Mouse (Mus musculus): Measurements from ENCODE around the gene Grrp1. TPM values are rescaled to one million over a fixed set of nuclear protein-coding genes. Genes with fewer than 3 reads are reported as not detected.

The Grrp1 gene
- polyA plus RNA-seq, 1 experiment from 2014 or later: 9.2 TPM

- Histone ChIP-seq H3K36me3 (no peaks in the 10 kb centered on the region), H3K4me1 (peaks cover 48% of the 10 kb centered on the region), H3K9me3 (replicated peaks) (no peaks in the 10 kb centered on the region), H3K27me3 (ENCODE audit: low read depth, poor library complexity, severe bottlenecking) (peaks cover 29% of the 10 kb centered on the region), H3K4me3 (no peak overlapping the region), H3K27ac (no peak overlapping the region)
- DNase-seq (ENCODE audit: low spot score): no peak
- WGBS: 75% methylated on average over 11 of the region's 11 CpGs
Measured at GRCm38 (mm10) chr4:134258354-134258753, 4.4 kb upstream of the Grrp1 start.

GRCm38 (mm10) chr4:134257198-134258009 lies 3.5 kb upstream of the Grrp1 start:
- WGBS: 8% methylated on average over 11 of the region's 11 CpGs
- peaks cover 39% of the 10 kb centered on the region for H3K27me3 ChIP-seq (ENCODE audit: low read depth, poor library complexity, severe bottlenecking)
- H3K36me3 ChIP-seq: no peaks in the 10 kb centered on the region
- H3K4me3 ChIP-seq: no peak overlapping the region
- H3K27ac ChIP-seq: peak overlapping the region; percentile 82
- no peaks in the 10 kb centered on the region for H3K9me3 ChIP-seq (replicated peaks)
- peak; percentile 34 for DNase-seq (ENCODE audit: low spot score)
- H3K4me1 ChIP-seq: peaks cover 57% of the 10 kb centered on the region

- peak; percentile 53 for DNase-seq (ENCODE audit: low spot score)
- H3K4me1 ChIP-seq: peaks cover 65% of the 10 kb centered on the region
- H3K27ac ChIP-seq: peak overlapping the region; percentile 82
- H3K36me3 ChIP-seq: no peaks in the 10 kb centered on the region
- H3K27me3 ChIP-seq (ENCODE audit: low read depth, poor library complexity, severe bottlenecking): peaks cover 47% of the 10 kb centered on the region
- peak overlapping the region; percentile 28 for H3K4me3 ChIP-seq
- no peaks in the 10 kb centered on the region for H3K9me3 ChIP-seq (replicated peaks)
- WGBS: 4% methylated on average over 19 of the region's 19 CpGs
Measured at GRCm38 (mm10) chr4:134256407-134257197, 2.7 kb upstream of the Grrp1 start.

- Histone ChIP-seq H3K27me3 (ENCODE audit: low read depth, poor library complexity, severe bottlenecking) (peaks cover 54% of the 10 kb centered on the region), H3K4me3 (peak overlapping the region; percentile 28; the same call in 1 of the 2 replicates), H3K27ac (peak overlapping the region; percentile 82), H3K36me3 (no peaks in the 10 kb centered on the region), H3K4me1 (peaks cover 73% of the 10 kb centered on the region), H3K9me3 (replicated peaks) (no peaks in the 10 kb centered on the region)
- DNase-seq (ENCODE audit: low spot score): no peak
- 20% methylated on average over 4 of the region's 4 CpGs for WGBS
Measured at GRCm38 (mm10) chr4:134255854-134256253, 1.9 kb upstream of the Grrp1 start.

DNA sequence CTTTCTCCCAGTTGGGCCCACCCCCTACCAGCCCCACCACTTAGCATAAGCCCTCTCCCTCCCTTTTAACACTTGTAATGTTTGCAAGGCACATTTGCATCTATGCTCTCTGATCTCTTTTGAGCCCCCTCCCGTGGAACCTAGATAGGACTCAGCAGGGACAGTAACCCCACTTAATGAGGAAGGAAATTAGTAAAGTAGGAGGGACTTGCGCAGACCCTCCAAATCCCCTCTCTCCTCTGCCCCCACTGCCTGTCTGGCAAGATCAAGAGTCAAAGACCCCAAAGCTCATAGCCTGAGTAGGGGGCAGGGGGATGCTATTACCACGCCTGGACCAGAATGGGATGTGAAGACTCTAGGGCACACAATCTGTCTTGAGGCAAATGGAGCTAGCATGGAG lies 929 bp upstream of the Grrp1 start:
- peak overlapping the region; percentile 88 for H3K27ac ChIP-seq
- no peak for DNase-seq (ENCODE audit: low spot score)
- H3K27me3 ChIP-seq (ENCODE audit: low read depth, poor library complexity, severe bottlenecking): peaks cover 64% of the 10 kb centered on the region

GRCm38 (mm10) chr4:134252911-134253721 lies 790 bp downstream of the Grrp1 start:
- no peaks in the 10 kb centered on the region for H3K36me3 ChIP-seq
- H3K27me3 ChIP-seq (ENCODE audit: low read depth, poor library complexity, severe bottlenecking): peaks cover 82% of the 10 kb centered on the region
- 2% methylated on average over 15 of the region's 15 CpGs for WGBS
- peak overlapping the region; percentile 88 for H3K27ac ChIP-seq
- H3K4me1 ChIP-seq: peaks cover 91% of the 10 kb centered on the region
- H3K4me3 ChIP-seq: peak overlapping the region; percentile 61
- DNase-seq (ENCODE audit: low spot score): peak; percentile 51
- no peaks in the 10 kb centered on the region for H3K9me3 ChIP-seq (replicated peaks)

More for the DNA sequence above, 929 bp upstream of the Grrp1 start:
- Histone ChIP-seq H3K4me3 (0 out of 2 replicates have a peak overlapping the region, but pooled peaks have one; percentile 61), H3K36me3 (no peaks in the 10 kb centered on the region), H3K9me3 (replicated peaks) (no peaks in the 10 kb centered on the region), H3K4me1 (peaks cover 83% of the 10 kb centered on the region)
- WGBS: 20% methylated on average over 3 of the region's 3 CpGs

GRCm38 (mm10) chr4:134252131-134252910 lies 1.6 kb downstream of the Grrp1 start:
- Histone ChIP-seq H3K4me1 (peaks cover 83% of the 10 kb centered on the region), H3K36me3 (no peaks in the 10 kb centered on the region), H3K27ac (peak overlapping the region; percentile 88), H3K9me3 (replicated peaks) (no peaks in the 10 kb centered on the region), H3K27me3 (ENCODE audit: low read depth, poor library complexity, severe bottlenecking) (peaks cover 90% of the 10 kb centered on the region), H3K4me3 (peak overlapping the region; percentile 61)
- peak; percentile 67 for DNase-seq (ENCODE audit: low spot score)
- WGBS: 3% methylated on average over 22 of the region's 22 CpGs

DNA sequence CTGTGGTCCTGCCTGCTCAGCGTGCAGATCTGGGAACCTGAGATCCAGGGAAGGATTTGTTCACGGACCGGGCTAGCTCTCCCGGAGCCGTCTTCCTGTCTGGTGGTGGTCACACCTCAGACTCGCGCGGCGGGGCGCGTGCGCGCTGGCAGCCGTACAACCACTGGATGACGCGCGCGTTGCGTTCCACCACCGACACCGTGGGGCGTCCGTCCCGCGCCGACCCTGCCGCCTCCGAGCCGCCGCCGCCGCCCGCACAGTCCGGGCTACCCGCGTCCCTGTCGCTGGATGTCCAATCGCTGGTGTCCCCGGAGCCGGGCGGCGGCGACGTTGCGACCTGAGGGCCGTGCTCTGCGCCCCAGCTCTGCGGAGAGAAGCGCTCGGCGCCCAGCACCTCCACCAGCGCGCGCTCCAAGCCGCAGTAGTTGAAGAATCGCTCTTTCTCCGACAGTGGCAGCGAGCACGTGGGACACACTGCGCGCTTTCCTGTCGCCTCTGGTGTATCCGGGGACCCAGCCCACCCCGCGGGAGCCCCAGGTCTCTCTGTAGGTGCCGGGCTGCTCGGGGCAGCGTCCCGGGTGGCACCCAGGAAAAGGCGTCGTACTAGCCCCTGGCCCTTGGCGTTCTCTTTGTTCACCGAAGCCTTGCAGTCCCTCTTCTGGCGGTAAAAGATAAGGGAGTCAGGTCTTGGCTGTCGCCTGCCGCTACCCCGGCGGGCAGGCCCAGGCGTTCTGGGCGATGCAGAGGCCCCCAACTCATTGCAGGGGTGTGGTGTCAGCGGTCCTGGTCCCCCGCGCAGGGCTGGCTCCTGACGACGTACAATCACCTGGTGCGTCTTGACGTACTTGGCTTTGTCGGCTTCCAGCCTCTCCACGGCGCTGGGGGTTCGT lies 2.4 kb downstream of the Grrp1 start:
- Histone ChIP-seq H3K27me3 (ENCODE audit: low read depth, poor library complexity, severe bottlenecking) (peaks cover 98% of the 10 kb centered on the region), H3K27ac (peak overlapping the region; percentile 88), H3K9me3 (replicated peaks) (no peaks in the 10 kb centered on the region), H3K4me3 (peak overlapping the region; percentile 61), H3K4me1 (peaks cover 75% of the 10 kb centered on the region), H3K36me3 (no peaks in the 10 kb centered on the region)
- DNase-seq (ENCODE audit: low spot score): peak; percentile 75
- under 1% methylated on average over 91 of the region's 91 CpGs for WGBS

DNA sequence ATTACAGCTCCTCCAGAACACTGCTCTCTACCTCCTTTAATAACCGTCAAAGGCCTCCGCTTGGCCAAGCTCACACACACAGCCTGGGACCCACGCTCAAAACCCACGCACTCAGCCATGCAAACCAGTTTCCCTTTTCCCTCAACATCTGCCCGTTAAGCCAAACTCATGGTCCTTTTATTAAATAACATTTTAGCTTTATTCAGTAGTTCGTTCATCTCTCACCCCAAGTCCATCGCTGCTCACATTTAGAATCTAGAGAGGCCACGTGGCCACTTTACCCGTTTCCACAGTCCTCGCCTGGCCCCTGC lies 3.0 kb downstream of the Grrp1 start:
- H3K27me3 ChIP-seq (ENCODE audit: low read depth, poor library complexity, severe bottlenecking): peaks cover 99% of the 10 kb centered on the region
- no peaks in the 10 kb centered on the region for H3K9me3 ChIP-seq (replicated peaks)
- peak overlapping the region; percentile 61 for H3K4me3 ChIP-seq
- 11% methylated on average over 10 of the region's 10 CpGs for WGBS
- H3K27ac ChIP-seq: peak overlapping the region; percentile 88
- H3K4me1 ChIP-seq: peaks cover 74% of the 10 kb centered on the region
- DNase-seq (ENCODE audit: low spot score): no peak
- H3K36me3 ChIP-seq: no peaks in the 10 kb centered on the region

- Histone ChIP-seq H3K36me3 (no peaks in the 10 kb centered on the region), H3K4me1 (peaks cover 71% of the 10 kb centered on the region), H3K27ac (peak overlapping the region; percentile 88), H3K4me3 (peak overlapping the region; percentile 61), H3K27me3 (ENCODE audit: low read depth, poor library complexity, severe bottlenecking) (peaks cover 94% of the 10 kb centered on the region), H3K9me3 (replicated peaks) (no peaks in the 10 kb centered on the region)
- 8% methylated on average over 27 of the region's 27 CpGs for WGBS
- DNase-seq (ENCODE audit: low spot score): peak; percentile 51
Measured at GRCm38 (mm10) chr4:134250116-134250929, 3.6 kb downstream of the Grrp1 start.

- Histone ChIP-seq H3K4me3 (peak overlapping the region; percentile 61), H3K9me3 (replicated peaks) (no peaks in the 10 kb centered on the region), H3K27me3 (ENCODE audit: low read depth, poor library complexity, severe bottlenecking) (peaks cover 87% of the 10 kb centered on the region), H3K4me1 (peaks cover 70% of the 10 kb centered on the region), H3K36me3 (no peaks in the 10 kb centered on the region), H3K27ac (peak overlapping the region; percentile 88)
- 1% methylated on average over 30 of the region's 30 CpGs for WGBS
- peak; percentile 91 for DNase-seq (ENCODE audit: low spot score)
Measured at GRCm38 (mm10) chr4:134249651-134250050, 4.3 kb downstream of the Grrp1 start.
